Mouse (Mus musculus) midbrain, embryonic 15.5 days (tissue): ENCODE results near the gene Usp20. TPM values are rescaled to one million over a fixed set of nuclear protein-coding genes. Genes with fewer than 3 reads are reported as not detected.

Experiments used
- ATAC-seq: fragments of 200-750 bp; cut with Nextera tagmentation; replicated peaks from 2 replicates; pipeline ENCODE4 v1.8.0; 2017; ENCODE audit warnings: moderate TSS enrichment
- H3K27ac ChIP-seq: fragments of 300-500 bp; sonication (generic); 2 replicates; pipeline ENCODE4 v1.5.1; 2015; ENCODE audit warnings: mild to moderate bottlenecking, inconsistent platforms
- H3K27me3 ChIP-seq: fragments of 300-500 bp; sonication (generic); replicated peaks from 2 replicates; pipeline ENCODE4 v1.6.1; 2015; ENCODE audit warnings: inconsistent platforms
- H3K36me3 ChIP-seq: fragments of 300-500 bp; sonication (generic); replicated peaks from 2 replicates; pipeline ENCODE4 v1.6.1; 2015; ENCODE audit warnings: inconsistent platforms
- H3K4me1 ChIP-seq: fragments of 300-500 bp; sonication (generic); 2 replicates; pipeline ENCODE4 v1.6.1; 2015; ENCODE audit warnings: inconsistent platforms
- H3K4me2 ChIP-seq: fragments of 300-500 bp; sonication (generic); 2 replicates; pipeline ENCODE4 v1.6.1; 2015; ENCODE audit warnings: inconsistent platforms, mild to moderate bottlenecking, moderate library complexity
- H3K4me3 ChIP-seq: fragments of 300-500 bp; sonication (generic); 2 replicates; pipeline ENCODE4 v1.5.1; 2015; ENCODE audit warnings: mild to moderate bottlenecking, inconsistent platforms
- H3K9ac ChIP-seq: fragments of 300-500 bp; sonication (generic); 2 replicates; pipeline ENCODE4 v1.6.1; 2015; ENCODE audit warnings: mild to moderate bottlenecking, inconsistent platforms
- H3K9me3 ChIP-seq: fragments of 300-500 bp; sonication (generic); 2 replicates; pipeline ENCODE4 v1.6.1; 2016; ENCODE audit warnings: inconsistent platforms
- WGBS: fragments of 180-500 bp; shearing (Covaris S2); methylation state at CpG from one replicate; pipeline ENCODE4 v1.1.7; 2015; ENCODE audit warnings: mixed read lengths; 5-methylcytosine and 5-hydroxymethylcytosine counted together
- polyA plus RNA-seq: library from polyadenylated mRNA; unstranded; fragments of >200 nt; fragmentation: Nextera tagmentation; extraction: Ambion mirVana; gene quantifications from 2 replicates; pipeline ENCODE4 v1.2.1, GENCODE M21; 2015

Usp20 gene
- polyA plus RNA-seq, 1 experiment from 2014 or later: 55.5 TPM

DNA sequence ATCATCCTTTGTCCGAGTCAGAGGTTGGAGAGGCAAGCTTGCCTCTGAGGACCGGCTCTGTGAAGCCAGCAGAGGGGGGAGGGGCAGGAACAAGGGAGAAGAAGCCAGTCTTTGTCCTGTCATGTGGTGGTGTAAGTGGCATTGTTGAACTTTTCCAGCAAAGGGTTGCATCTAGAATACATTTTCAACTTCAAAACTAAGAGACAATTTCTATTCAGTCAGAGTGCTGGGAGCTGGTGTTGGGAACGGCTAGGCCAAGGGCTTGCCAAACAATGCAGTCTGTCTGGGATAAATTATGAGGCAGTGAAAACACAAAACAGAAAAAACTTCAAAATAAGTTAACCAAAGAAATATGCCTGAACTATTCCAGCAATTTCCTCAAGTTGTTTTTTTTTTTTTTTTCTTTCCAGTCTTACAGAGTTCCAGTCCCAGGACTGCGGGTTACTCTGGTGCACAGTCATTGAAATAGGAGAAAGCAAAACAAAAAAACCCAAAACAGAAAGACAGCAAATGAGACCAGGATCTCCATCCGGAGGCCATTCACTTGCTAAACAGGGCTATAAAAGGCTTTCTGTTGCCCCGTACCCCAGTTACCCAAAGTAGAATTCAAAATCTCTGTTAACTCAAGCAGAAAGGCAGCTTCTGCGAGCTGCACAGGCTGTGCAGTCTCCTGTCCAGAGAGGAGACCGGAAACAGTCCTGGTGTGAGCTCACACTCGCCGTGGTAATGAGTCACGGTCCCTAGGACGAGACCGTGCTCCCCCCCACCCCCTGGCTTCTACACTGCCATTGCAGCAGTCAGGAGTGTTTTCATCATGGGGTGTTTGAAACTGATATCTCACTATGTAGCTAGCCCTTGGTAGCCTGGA lies 86.4 kb downstream of the Usp20 start:
- WGBS: 11% methylated on average over 13 of the region's 13 CpGs
- no peaks in the 10 kb centered on the region for H3K27me3 ChIP-seq
- no peaks in the 10 kb centered on the region for H3K36me3 ChIP-seq
- H3K4me2 ChIP-seq: no peak overlapping the region
- no peak for ATAC-seq
- H3K4me1 ChIP-seq: 0 out of 2 replicates have a peak, but pooled peaks cover 4% of the 10 kb centered on the region
- H3K4me3 ChIP-seq: no peak overlapping the region
- H3K9me3 ChIP-seq: no peaks in the 10 kb centered on the region
- H3K9ac ChIP-seq: no peak overlapping the region
- peak overlapping the region; percentile 71 for H3K27ac ChIP-seq

DNA sequence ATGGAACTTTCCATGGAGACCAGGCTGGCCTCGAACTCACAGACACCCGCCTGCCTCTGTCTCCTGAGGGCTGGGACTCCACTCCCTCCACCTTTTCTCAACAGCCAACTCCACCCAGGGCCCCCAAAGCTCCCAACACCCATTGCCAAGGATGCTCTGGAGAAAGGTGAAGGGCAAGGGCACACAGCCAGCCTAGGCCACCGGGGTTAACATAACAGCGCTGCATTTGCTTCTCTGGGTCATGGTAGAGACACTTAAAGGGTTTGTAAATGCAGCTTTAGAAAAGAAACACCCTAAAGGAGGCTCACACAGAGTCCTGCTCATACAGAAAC lies 87.0 kb downstream of the Usp20 start:
- Histone ChIP-seq H3K4me3 (no peak overlapping the region), H3K4me2 (no peak overlapping the region), H3K9me3 (no peaks in the 10 kb centered on the region), H3K9ac (no peak overlapping the region), H3K36me3 (no peaks in the 10 kb centered on the region), H3K27ac (peak overlapping the region; percentile 71), H3K4me1 (0 out of 2 replicates have a peak, but pooled peaks cover 4% of the 10 kb centered on the region), H3K27me3 (no peaks in the 10 kb centered on the region)
- 79% methylated on average over 4 of the region's 4 CpGs for WGBS
- ATAC-seq: no peak

DNA sequence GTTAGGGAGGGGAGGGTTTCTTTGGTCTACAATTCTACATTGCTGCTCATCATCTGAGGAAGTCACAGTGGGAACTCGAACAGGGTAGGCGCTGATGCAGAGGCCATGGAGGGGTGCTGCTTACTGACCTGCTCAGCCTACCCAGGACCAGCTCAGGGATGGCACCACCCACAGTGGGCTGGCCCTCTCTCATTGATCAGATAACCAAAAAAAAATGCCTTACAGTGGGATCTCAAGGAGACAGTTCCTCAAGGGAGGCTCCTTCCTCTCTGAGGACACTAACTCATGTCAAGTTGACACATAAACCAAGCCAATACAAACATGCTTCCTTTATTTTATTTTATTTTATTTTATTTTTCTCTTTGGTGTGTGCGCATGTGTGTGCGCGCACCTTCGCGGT lies 87.4 kb downstream of the Usp20 start:
- H3K27ac ChIP-seq: peak overlapping the region; percentile 71; the same call in 1 of the 2 replicates
- 90% methylated on average over 7 of the region's 7 CpGs for WGBS
- ATAC-seq: no peak

More for the DNA sequence above, 87.4 kb downstream of the Usp20 start:
- H3K9me3 ChIP-seq: no peaks in the 10 kb centered on the region
- H3K4me2 ChIP-seq: no peak overlapping the region
- H3K36me3 ChIP-seq: no peaks in the 10 kb centered on the region
- H3K9ac ChIP-seq: no peak overlapping the region
- H3K4me1 ChIP-seq: 0 out of 2 replicates have a peak, but pooled peaks cover 4% of the 10 kb centered on the region
- H3K4me3 ChIP-seq: no peak overlapping the region
- H3K27me3 ChIP-seq: no peaks in the 10 kb centered on the region

Other genes starting within 250 kb of the Usp20 start
- gene 1700001O22Rik, start 178.6 kb upstream of the Usp20 start, polyA plus RNA-seq: 1.2 and 1.7 TPM in 2 replicates
- gene Ntmt1, start 174.5 kb upstream of the Usp20 start, polyA plus RNA-seq: 122 and 123 TPM in 2 replicates
- gene Asb6, start 151.9 kb upstream of the Usp20 start, polyA plus RNA-seq: 44.9 and 47.5 TPM in 2 replicates
- gene Prrx2, start 147.3 kb upstream of the Usp20 start, polyA plus RNA-seq: 3.7 and 4.0 TPM in 2 replicates
- gene Ptges, start 52.4 kb upstream of the Usp20 start, polyA plus RNA-seq: 5.1 and 6.3 TPM in 2 replicates
- 19.9 and 20.8 TPM in 2 replicates for gene Tor1b, start 29.3 kb upstream of the Usp20 start, polyA plus RNA-seq
- 90.6 and 97.3 TPM in 2 replicates for gene Tor1a, start 14.3 kb upstream of the Usp20 start, polyA plus RNA-seq
- gene BC005624, start 78 bp upstream of the Usp20 start, polyA plus RNA-seq: 96.4 and 100 TPM in 2 replicates
- gene Fnbp1, start 159.7 kb downstream of the Usp20 start, polyA plus RNA-seq: 29.6 and 29.7 TPM in 2 replicates
- 39.6 and 41.0 TPM in 2 replicates for gene Gpr107, start 170.0 kb downstream of the Usp20 start, polyA plus RNA-seq